Mouse (Mus musculus): Measurements from ENCODE around the gene Slc25a23. TPM values are rescaled to one million over a fixed set of nuclear protein-coding genes. Genes with fewer than 3 reads are reported as not detected.
A peak's percentile ranks its signal among the peaks of the same experiment; 100 is the strongest.

Slc25a23 gene
- polyA plus RNA-seq, 1 experiment from 2014 or later: 16.5 TPM

DNA sequence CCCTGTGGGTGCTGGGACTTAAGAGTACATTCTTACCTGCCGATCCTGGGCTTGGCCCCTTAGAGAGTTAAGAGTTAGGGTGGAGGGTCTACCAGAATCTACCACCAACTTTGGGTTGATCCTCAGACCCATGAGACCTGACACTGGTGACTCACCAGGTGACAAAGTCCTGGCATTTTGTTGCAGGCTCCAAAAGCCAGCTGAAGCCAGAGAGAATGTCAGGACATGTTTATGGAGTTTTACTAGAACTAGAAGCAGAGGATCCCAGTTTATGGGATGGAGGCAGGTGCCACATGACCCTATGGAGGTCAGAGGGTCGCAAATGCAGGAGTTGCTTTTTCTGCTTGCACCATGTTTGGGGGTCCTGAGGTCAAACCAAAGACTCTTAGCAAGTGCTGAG is 63.2 kb downstream of the Slc25a23 start:
- Histone ChIP-seq H3K4me2 (no peak overlapping the region), H3K4me1 (ENCODE audit: control insufficient read depth, insufficient read depth, low read length) (peaks cover 4% of the 10 kb centered on the region), H3K27me3 (ENCODE audit: control insufficient read depth, insufficient read depth, low read length) (no peaks in the 10 kb centered on the region), H3K4me3 (ENCODE audit: low read depth, low read length) (no peak overlapping the region), H3K9ac (ENCODE audit: low read length) (no peak overlapping the region), H3K36me3 (ENCODE audit: control insufficient read depth, insufficient read depth, low read length) (peaks cover 11% of the 10 kb centered on the region), H3K9me3 (ENCODE audit: control insufficient read depth, low read length) (no peaks in the 10 kb centered on the region), H3K27ac (ENCODE audit: low read depth, low read length) (no peak overlapping the region)
- WGBS: 82% methylated on average over 2 of the region's 2 CpGs
- ATAC-seq (ENCODE audit: low FRiP score) (peak; percentile 1; the same call in 1 of the 2 replicates), DNase-seq (ENCODE audit: low spot score, missing footprints) (no peak)

GRCm38 (mm10) chr17:56995046-56995445 is 64.6 kb downstream of the Slc25a23 start:
- ATAC-seq (ENCODE audit: low FRiP score) (no peak), DNase-seq (ENCODE audit: low spot score, missing footprints) (no peak)
- peaks cover 11% of the 10 kb centered on the region for H3K36me3 ChIP-seq (ENCODE audit: control insufficient read depth, insufficient read depth, low read length)

More at GRCm38 (mm10) chr17:56995046-56995445, 64.6 kb downstream of the Slc25a23 start:
- 94% methylated on average over 8 of the region's 8 CpGs for WGBS
- Histone ChIP-seq H3K4me1 (ENCODE audit: control insufficient read depth, insufficient read depth, low read length) (peaks cover 9% of the 10 kb centered on the region), H3K9me3 (ENCODE audit: control insufficient read depth, low read length) (no peaks in the 10 kb centered on the region), H3K27ac (ENCODE audit: low read depth, low read length) (no peak overlapping the region), H3K27me3 (ENCODE audit: control insufficient read depth, insufficient read depth, low read length) (no peaks in the 10 kb centered on the region), H3K4me2 (no peak overlapping the region), H3K9ac (ENCODE audit: low read length) (no peak overlapping the region), H3K4me3 (ENCODE audit: low read depth, low read length) (no peak overlapping the region)

Other genes starting within 250 kb of the Slc25a23 start
- gene Rfx2, start 228.8 kb downstream of the Slc25a23 start, polyA plus RNA-seq (2014; fragmentation: Nextera tagmentation; extraction: Ambion mirVana): 4.6 and 4.8 TPM in 2 replicates
- not detected in 2 replicates for gene Acsbg2, start 185.4 kb downstream of the Slc25a23 start, polyA plus RNA-seq (2014; fragmentation: Nextera tagmentation; extraction: Ambion mirVana)
- gene 1700061G19Rik, start 184.4 kb downstream of the Slc25a23 start, polyA plus RNA-seq (2014; fragmentation: Nextera tagmentation; extraction: Ambion mirVana): 0.11 and 0.25 TPM in 2 replicates
- 26.3 and 29.0 TPM in 2 replicates for gene Mllt1, start 124.4 kb downstream of the Slc25a23 start, polyA plus RNA-seq (2014; fragmentation: Nextera tagmentation; extraction: Ambion mirVana)
- not detected in 2 replicates for gene Acer1, start 77.7 kb downstream of the Slc25a23 start, polyA plus RNA-seq (2014; fragmentation: Nextera tagmentation; extraction: Ambion mirVana)
- gene Clpp, start 69.6 kb downstream of the Slc25a23 start, polyA plus RNA-seq (2014; fragmentation: Nextera tagmentation; extraction: Ambion mirVana): 131 and 137 TPM in 2 replicates
- gene Alkbh7, start 62.5 kb downstream of the Slc25a23 start, polyA plus RNA-seq (2014; fragmentation: Nextera tagmentation; extraction: Ambion mirVana): 34.1 and 36.4 TPM in 2 replicates
- 0.97 TPM in 1 of 2 replicates, not detected in the other for gene Pspn, start 59.8 kb downstream of the Slc25a23 start, polyA plus RNA-seq (2014; fragmentation: Nextera tagmentation; extraction: Ambion mirVana)
- gene Gtf2f1, start 48.6 kb downstream of the Slc25a23 start, polyA plus RNA-seq (2014; fragmentation: Nextera tagmentation; extraction: Ambion mirVana): 70.5 and 76.0 TPM in 2 replicates
- 0.19 and 0.32 TPM in 2 replicates for gene Gm17949, start 48.4 kb downstream of the Slc25a23 start, polyA plus RNA-seq (2014; fragmentation: Nextera tagmentation; extraction: Ambion mirVana)
- gene Khsrp, start 28.3 kb downstream of the Slc25a23 start, polyA plus RNA-seq (2014; fragmentation: Nextera tagmentation; extraction: Ambion mirVana): 42.3 and 44.9 TPM in 2 replicates
- not detected in 2 replicates for gene Slc25a41, start 18.2 kb downstream of the Slc25a23 start, polyA plus RNA-seq (2014; fragmentation: Nextera tagmentation; extraction: Ambion mirVana)
- gene Crb3, start 758 bp downstream of the Slc25a23 start, polyA plus RNA-seq (2014; fragmentation: Nextera tagmentation; extraction: Ambion mirVana): 0.80 and 1.2 TPM in 2 replicates
- 2.2 and 2.7 TPM in 2 replicates for gene Dennd1c, start 18.7 kb upstream of the Slc25a23 start, polyA plus RNA-seq (2014; fragmentation: Nextera tagmentation; extraction: Ambion mirVana)
- 167 and 171 TPM in 2 replicates for gene Tubb4a, start 27.9 kb upstream of the Slc25a23 start, polyA plus RNA-seq (2014; fragmentation: Nextera tagmentation; extraction: Ambion mirVana)
- 8.1 and 9.0 TPM in 2 replicates for gene Tnfsf9, start 45.5 kb upstream of the Slc25a23 start, polyA plus RNA-seq (2014; fragmentation: Nextera tagmentation; extraction: Ambion mirVana)
- gene Cd70, start 89.9 kb upstream of the Slc25a23 start, polyA plus RNA-seq (2014; fragmentation: Nextera tagmentation; extraction: Ambion mirVana): 0.16 and 0.40 TPM in 2 replicates
- 0.07 and 0.11 TPM in 2 replicates for gene Tnfsf14, start 134.3 kb upstream of the Slc25a23 start, polyA plus RNA-seq (2014; fragmentation: Nextera tagmentation; extraction: Ambion mirVana)
- gene C3, start 168.3 kb upstream of the Slc25a23 start, polyA plus RNA-seq (2014; fragmentation: Nextera tagmentation; extraction: Ambion mirVana): 0.19 and 0.68 TPM in 2 replicates
- gene Gpr108, start 188.6 kb upstream of the Slc25a23 start, polyA plus RNA-seq (2014; fragmentation: Nextera tagmentation; extraction: Ambion mirVana): 19.7 and 24.5 TPM in 2 replicates
- 21.2 and 23.6 TPM in 2 replicates for gene Trip10, start 189.6 kb upstream of the Slc25a23 start, polyA plus RNA-seq (2014; fragmentation: Nextera tagmentation; extraction: Ambion mirVana)
- gene Vav1, start 219.2 kb upstream of the Slc25a23 start, polyA plus RNA-seq (2014; fragmentation: Nextera tagmentation; extraction: Ambion mirVana): 1.8 and 2.3 TPM in 2 replicates

All from midbrain, embryonic 11.5 days (tissue).